Mouse (Mus musculus): Measurements from ENCODE around the gene Oaz3. TPM values are rescaled to one million over a fixed set of nuclear protein-coding genes. Genes with fewer than 3 reads are reported as not detected.

Oaz3 gene
- polyA plus RNA-seq, 1 experiment from 2014 or later, result 1.7 TPM

DNA sequence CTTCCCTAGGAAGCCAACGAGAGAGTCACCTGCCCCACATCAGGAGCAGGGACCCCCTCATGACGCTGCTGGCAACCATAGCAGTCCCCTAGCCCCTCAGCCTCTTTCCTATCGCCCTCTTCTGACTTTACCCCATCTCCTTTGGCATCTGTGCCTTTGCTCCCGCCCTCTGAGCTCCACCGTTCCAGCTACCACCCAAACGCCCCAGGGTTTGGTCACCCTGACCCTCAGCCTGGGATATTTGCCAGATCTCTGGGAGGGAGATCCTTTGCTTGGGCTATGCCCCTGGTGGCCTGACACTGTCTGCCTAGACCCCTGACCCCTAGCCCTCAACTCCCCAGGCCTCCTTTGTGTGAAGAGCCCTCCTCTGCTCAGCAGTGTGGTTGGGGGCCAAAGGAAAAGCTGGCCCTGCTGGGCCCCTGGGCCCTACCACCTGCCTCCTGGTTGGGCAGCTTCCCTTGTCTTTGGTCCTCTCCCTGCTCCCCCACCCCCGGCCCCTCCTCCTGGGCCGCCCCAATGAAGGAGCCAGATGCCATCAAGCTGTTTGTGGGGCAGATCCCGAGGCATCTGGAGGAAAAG is 35.0 kb upstream of the Oaz3 start:
- no peaks in the 10 kb centered on the region for H3K9me3 ChIP-seq (ENCODE audit: control insufficient read depth, low read length)
- ATAC-seq, result peak; percentile 58
- peak overlapping the region; percentile 90 for H3K9ac ChIP-seq (ENCODE audit: low read depth, low read length)
- peak overlapping the region; percentile 67 for H3K4me3 ChIP-seq (ENCODE audit: low read length)
- H3K36me3 ChIP-seq (ENCODE audit: control insufficient read depth, insufficient read depth, low read length), result no peaks in the 10 kb centered on the region; the same call in 1 of the 2 replicates
- no peaks in the 10 kb centered on the region for H3K27me3 ChIP-seq (replicated peaks; ENCODE audit: control insufficient read depth, insufficient read depth, low read length)
- 6% methylated on average over 9 of the region's 9 CpGs for WGBS
- H3K4me2 ChIP-seq (ENCODE audit: low read length), result peak overlapping the region; percentile 87
- H3K4me1 ChIP-seq (ENCODE audit: control insufficient read depth, insufficient read depth, low read depth, low read length), result peaks cover 50% of the 10 kb centered on the region
- peak overlapping the region; percentile 90 for H3K27ac ChIP-seq (ENCODE audit: low read depth, low read length)

DNA sequence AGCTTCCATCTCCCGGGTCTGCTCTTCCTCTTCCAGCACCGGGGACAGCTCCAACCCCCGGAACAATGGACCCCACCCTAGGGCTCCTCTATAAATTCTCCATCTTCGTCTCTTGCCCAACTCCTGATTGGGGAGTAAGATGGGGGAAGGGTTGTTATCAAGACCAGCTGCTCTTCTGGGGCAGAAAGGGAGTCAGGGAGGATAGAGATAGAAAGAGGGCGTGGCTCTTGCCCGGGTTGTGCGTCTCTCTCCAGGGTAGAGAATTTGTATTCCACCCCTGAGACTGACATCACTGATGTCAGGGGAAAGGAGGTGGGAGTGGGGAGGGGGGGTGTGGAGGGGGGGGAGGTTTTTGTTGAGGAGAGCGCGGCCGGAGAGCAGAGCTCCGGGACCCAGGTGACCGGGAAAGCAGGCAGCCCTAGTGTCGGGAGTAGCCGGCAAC is 34.3 kb upstream of the Oaz3 start, which contains the start of gene Celf3:
TSS of gene Celf3 (plus strand) at position 315 of the 442 bp plus-strand sequence.
- Histone ChIP-seq H3K27me3 (replicated peaks; ENCODE audit: control insufficient read depth, insufficient read depth, low read length) (no peaks in the 10 kb centered on the region), H3K9ac (ENCODE audit: low read depth, low read length) (peak within 1 kb of the TSS; percentile 90), H3K4me1 (ENCODE audit: control insufficient read depth, insufficient read depth, low read depth, low read length) (peaks cover 47% of the 10 kb centered on the region), H3K27ac (ENCODE audit: low read depth, low read length) (peak within 1 kb of the TSS; percentile 90), H3K4me2 (ENCODE audit: low read length) (peak within 1 kb of the TSS; percentile 87), H3K36me3 (ENCODE audit: control insufficient read depth, insufficient read depth, low read length) (no peaks in the 10 kb centered on the region; the same call in 1 of the 2 replicates), H3K4me3 (ENCODE audit: low read length) (peak within 1 kb of the TSS; percentile 67), H3K9me3 (ENCODE audit: control insufficient read depth, low read length) (no peaks in the 10 kb centered on the region)
- peak; percentile 91 for ATAC-seq
- under 1% methylated on average over 14 of the region's 14 CpGs for WGBS

DNA sequence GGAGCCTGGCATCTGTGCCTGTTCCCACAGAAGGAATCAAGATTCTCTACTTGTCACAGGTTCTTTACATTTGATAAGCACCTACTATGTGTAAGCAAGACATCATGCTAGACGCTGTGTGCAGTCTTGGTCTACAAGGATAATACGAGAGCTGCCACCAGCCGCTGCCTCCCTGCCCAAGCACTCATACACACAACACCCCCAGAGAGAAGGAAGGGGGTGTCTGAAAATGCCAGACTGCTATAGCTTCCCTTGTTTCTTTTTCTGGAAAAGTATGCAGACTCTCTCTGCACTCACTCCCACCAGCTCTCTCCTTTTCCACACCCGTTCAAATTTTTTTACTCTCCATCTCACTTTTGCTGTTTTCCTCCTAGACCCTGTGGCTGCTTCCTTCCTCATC is 33.7 kb upstream of the Oaz3 start:
- Histone ChIP-seq H3K4me1 (ENCODE audit: control insufficient read depth, insufficient read depth, low read depth, low read length) (peaks cover 45% of the 10 kb centered on the region), H3K4me2 (ENCODE audit: low read length) (peak overlapping the region; percentile 87), H3K9ac (ENCODE audit: low read depth, low read length) (peak overlapping the region; percentile 90), H3K27me3 (replicated peaks; ENCODE audit: control insufficient read depth, insufficient read depth, low read length) (no peaks in the 10 kb centered on the region), H3K9me3 (ENCODE audit: control insufficient read depth, low read length) (no peaks in the 10 kb centered on the region), H3K36me3 (ENCODE audit: control insufficient read depth, insufficient read depth, low read length) (no peaks in the 10 kb centered on the region; the same call in 1 of the 2 replicates), H3K27ac (ENCODE audit: low read depth, low read length) (peak overlapping the region; percentile 90), H3K4me3 (ENCODE audit: low read length) (peak overlapping the region; percentile 67)
- 23% methylated on average over 4 of the region's 4 CpGs for WGBS
- ATAC-seq, result peak; percentile 13

DNA sequence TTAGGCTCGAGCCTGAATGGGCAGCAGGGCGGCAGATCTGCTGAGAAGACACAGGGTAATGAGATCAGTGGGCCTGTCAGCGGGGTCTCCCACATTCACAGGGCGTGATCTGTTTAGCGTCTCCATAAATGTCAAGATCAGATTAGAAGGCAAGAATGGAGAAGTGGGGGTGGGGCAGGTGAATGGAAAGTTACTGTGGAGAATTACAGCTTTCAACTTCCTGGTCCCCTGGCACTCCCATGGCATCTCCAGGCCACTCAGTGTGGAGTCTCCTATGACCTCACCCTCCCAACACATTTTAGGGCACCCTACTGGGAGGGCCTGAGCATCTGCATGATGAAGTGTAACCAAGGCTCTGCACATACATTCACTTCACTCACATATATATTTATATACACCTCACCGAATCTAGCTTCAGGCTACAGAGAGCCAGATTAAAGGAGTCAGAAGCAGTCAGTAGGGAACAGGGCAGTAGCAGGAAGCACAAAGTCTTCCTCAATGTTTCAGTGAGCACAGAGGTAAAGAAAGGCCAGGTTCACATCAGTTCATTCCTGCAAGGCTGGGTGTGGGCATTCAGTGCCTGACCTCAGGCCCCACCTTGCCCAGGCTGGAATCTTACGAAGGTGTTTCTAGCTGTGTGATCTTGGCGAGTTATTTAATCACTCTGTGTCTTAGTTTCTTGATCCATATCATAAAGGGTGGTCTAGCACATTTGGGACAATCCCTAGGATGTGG is 32.8 kb upstream of the Oaz3 start:
- Histone ChIP-seq H3K27me3 (replicated peaks; ENCODE audit: control insufficient read depth, insufficient read depth, low read length) (no peaks in the 10 kb centered on the region), H3K4me1 (ENCODE audit: control insufficient read depth, insufficient read depth, low read depth, low read length) (peaks cover 38% of the 10 kb centered on the region), H3K9ac (ENCODE audit: low read depth, low read length) (peak overlapping the region; percentile 90; the same call in 1 of the 2 replicates), H3K4me3 (ENCODE audit: low read length) (no peak overlapping the region), H3K36me3 (ENCODE audit: control insufficient read depth, insufficient read depth, low read length) (no peaks in the 10 kb centered on the region; the same call in 1 of the 2 replicates), H3K9me3 (ENCODE audit: control insufficient read depth, low read length) (no peaks in the 10 kb centered on the region), H3K27ac (ENCODE audit: low read depth, low read length) (peak overlapping the region; percentile 70), H3K4me2 (ENCODE audit: low read length) (no peak overlapping the region; the same call in 1 of the 2 replicates)
- no peak for ATAC-seq
- WGBS, result 56% methylated on average over 8 of the region's 8 CpGs

DNA sequence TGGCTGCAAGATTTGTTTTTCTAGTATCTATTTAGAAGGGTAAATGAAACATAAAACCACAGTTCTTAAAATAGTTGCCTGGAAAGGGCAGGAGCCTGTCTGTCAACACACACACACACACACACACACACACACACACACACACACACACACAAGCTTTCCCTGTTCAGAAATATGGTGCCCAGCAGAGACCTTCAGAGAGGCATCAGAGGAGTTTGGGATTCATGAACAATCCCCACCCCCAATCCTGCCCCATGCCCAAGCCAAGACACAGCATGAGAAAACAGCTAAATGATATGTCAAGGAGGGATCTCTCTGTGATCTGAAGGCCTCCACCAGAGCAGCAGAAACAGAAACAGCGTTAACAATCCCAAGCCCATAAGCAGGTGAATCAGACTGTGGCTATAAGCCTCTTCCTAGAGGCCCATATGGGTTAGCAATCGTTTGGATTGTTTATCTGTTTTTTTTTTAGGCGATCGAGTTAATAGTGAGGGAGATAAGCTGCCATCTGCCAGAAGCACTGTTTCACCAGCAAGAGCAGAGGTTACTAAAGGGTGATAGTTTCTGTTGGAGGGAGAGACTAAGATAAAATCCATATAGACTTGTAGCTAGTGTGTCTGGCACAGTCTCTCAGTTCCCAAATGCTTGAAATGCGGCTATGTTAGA is 30.0 kb upstream of the Oaz3 start:
- Histone ChIP-seq H3K9me3 (ENCODE audit: control insufficient read depth, low read length) (no peaks in the 10 kb centered on the region), H3K4me3 (ENCODE audit: low read length) (no peak overlapping the region), H3K4me1 (ENCODE audit: control insufficient read depth, insufficient read depth, low read depth, low read length) (peaks cover 19% of the 10 kb centered on the region), H3K27me3 (replicated peaks; ENCODE audit: control insufficient read depth, insufficient read depth, low read length) (no peaks in the 10 kb centered on the region), H3K36me3 (ENCODE audit: control insufficient read depth, insufficient read depth, low read length) (no peaks in the 10 kb centered on the region), H3K27ac (ENCODE audit: low read depth, low read length) (no peak overlapping the region), H3K9ac (ENCODE audit: low read depth, low read length) (no peak overlapping the region), H3K4me2 (ENCODE audit: low read length) (no peak overlapping the region)
- no peak for ATAC-seq
- WGBS, result 70% methylated on average over 5 of the region's 5 CpGs

DNA sequence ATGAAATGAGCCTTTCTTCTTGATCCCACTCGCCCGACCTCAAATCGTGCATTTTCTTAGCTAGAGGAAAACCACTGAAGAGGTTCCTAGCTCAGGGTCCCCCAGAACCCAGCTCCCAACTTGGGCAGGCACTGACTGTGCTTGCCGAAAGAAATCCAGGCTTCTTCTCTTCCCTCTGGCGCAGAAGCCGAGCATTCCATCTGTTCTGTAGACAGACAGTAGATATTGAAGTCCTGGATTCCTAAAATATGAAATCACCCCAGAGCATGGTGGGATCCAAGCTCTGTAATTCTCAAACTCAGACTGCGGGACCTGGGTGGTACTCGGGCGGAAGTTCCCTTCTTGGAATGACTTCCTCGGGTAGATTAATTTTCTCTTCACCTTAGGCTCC is 29.4 kb upstream of the Oaz3 start:
- no peak overlapping the region for H3K4me3 ChIP-seq (ENCODE audit: low read length)
- 48% methylated on average over 10 of the region's 10 CpGs for WGBS
- H3K9me3 ChIP-seq (ENCODE audit: control insufficient read depth, low read length), result no peaks in the 10 kb centered on the region
- no peak overlapping the region for H3K27ac ChIP-seq (ENCODE audit: low read depth, low read length)
- H3K36me3 ChIP-seq (ENCODE audit: control insufficient read depth, insufficient read depth, low read length), result no peaks in the 10 kb centered on the region
- no peak for ATAC-seq
- H3K4me1 ChIP-seq (ENCODE audit: control insufficient read depth, insufficient read depth, low read depth, low read length), result peaks cover 19% of the 10 kb centered on the region
- peak overlapping the region; percentile 60 for H3K4me2 ChIP-seq (ENCODE audit: low read length)
- H3K9ac ChIP-seq (ENCODE audit: low read depth, low read length), result no peak overlapping the region
- H3K27me3 ChIP-seq (replicated peaks; ENCODE audit: control insufficient read depth, insufficient read depth, low read length), result no peaks in the 10 kb centered on the region

DNA sequence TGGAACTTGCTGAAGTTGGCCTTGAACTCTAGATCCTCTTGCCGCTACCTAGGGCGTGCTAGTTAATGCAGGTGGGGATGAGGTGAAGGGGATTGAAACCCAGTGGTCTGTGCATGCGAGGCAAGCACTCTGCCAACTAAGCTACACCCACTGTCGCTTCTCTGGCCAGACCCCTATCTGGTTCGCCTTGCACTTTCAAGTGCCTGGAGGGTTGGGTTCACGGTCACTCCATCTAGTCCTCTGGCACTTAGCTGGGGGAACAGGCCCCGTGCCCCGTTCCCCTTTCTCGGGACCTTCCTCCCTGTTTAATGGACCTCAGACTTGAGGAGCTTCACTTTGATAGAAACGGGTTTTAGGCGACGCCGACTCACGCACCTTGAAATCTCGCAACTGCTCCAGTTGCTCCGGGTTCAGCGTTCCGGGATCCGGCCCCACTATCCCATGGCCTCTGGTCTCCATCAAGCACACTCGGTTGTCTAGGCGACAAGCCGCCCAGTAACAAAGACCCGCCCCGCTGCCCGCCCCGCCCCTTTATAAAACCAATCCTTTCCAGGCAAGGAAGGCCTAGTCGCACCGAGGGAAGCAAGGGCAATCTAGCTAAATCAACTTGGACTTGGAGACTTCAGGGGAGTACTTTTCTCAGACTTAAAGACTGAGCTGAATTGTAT is 28.9 kb upstream of the Oaz3 start:
- H3K4me2 ChIP-seq (ENCODE audit: low read length), result peak overlapping the region; percentile 60
- peak; percentile 37; the same call in 1 of the 2 replicates for ATAC-seq
- peak overlapping the region; percentile 42 for H3K9ac ChIP-seq (ENCODE audit: low read depth, low read length)
- no peak overlapping the region for H3K27ac ChIP-seq (ENCODE audit: low read depth, low read length)
- H3K9me3 ChIP-seq (ENCODE audit: control insufficient read depth, low read length), result no peaks in the 10 kb centered on the region
- no peaks in the 10 kb centered on the region for H3K36me3 ChIP-seq (ENCODE audit: control insufficient read depth, insufficient read depth, low read length)
- 12% methylated on average over 28 of the region's 28 CpGs for WGBS
- H3K4me1 ChIP-seq (ENCODE audit: control insufficient read depth, insufficient read depth, low read depth, low read length), result peaks cover 19% of the 10 kb centered on the region
- peak overlapping the region; percentile 32 for H3K4me3 ChIP-seq (ENCODE audit: low read length)
- no peaks in the 10 kb centered on the region for H3K27me3 ChIP-seq (replicated peaks; ENCODE audit: control insufficient read depth, insufficient read depth, low read length)

DNA sequence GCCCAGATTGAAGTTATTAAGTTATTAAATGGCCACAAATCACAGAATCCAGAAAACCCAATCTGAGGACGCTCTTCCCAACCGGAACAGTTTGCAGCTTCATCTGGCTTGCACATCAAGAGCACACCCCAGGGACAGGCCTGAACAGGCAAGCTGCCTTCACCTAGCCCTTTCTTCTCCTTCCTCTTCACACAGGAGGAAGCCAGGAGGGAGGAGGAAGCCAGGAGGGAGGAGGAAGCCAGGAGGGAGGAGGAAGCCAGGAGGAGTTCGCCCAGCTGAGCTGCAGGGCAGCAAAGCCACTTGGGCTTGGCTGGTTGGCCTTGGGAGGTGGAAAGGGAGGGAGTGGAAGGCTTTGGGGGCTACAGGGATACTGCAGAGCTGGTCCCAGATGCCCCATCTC is 25.2 kb upstream of the Oaz3 start:
- Histone ChIP-seq H3K9me3 (ENCODE audit: control insufficient read depth, low read length) (no peaks in the 10 kb centered on the region), H3K9ac (ENCODE audit: low read depth, low read length) (no peak overlapping the region), H3K27me3 (replicated peaks; ENCODE audit: control insufficient read depth, insufficient read depth, low read length) (no peaks in the 10 kb centered on the region), H3K4me1 (ENCODE audit: control insufficient read depth, insufficient read depth, low read depth, low read length) (peaks cover 30% of the 10 kb centered on the region), H3K4me3 (ENCODE audit: low read length) (no peak overlapping the region), H3K4me2 (ENCODE audit: low read length) (no peak overlapping the region), H3K36me3 (ENCODE audit: control insufficient read depth, insufficient read depth, low read length) (no peaks in the 10 kb centered on the region), H3K27ac (ENCODE audit: low read depth, low read length) (no peak overlapping the region)
- 69% methylated on average over 3 of the region's 3 CpGs for WGBS
- ATAC-seq, result no peak
